Mouse (Mus musculus): ENCODE measurements at regions not wholly inside any gene's neighbourhood (a gene's known extent, or its start where the extent isn't known, plus 50 kb on each side); places are given as distances from the start of the nearest gene placed in this dataset.

- Histone ChIP-seq H3K27me3 (ENCODE audit: insufficient read depth, low read length) (no peaks in the 10 kb centered on the region), H3K4me2 (ENCODE audit: low read length) (peak overlapping the region; percentile 27)
- peak; percentile 67 for DNase-seq (ENCODE audit: low spot score)
Observed at GRCm38 (mm10) chr6:101083676-101084075, 250.3 kb downstream of the Ppp4r2 start.

GRCm38 (mm10) chr6:101092179-101092578 is 258.8 kb downstream of the Ppp4r2 start:
- Histone ChIP-seq H3K9me3 (replicated peaks; ENCODE audit: low read length) (no peaks in the 10 kb centered on the region), H3K27me3 (ENCODE audit: insufficient read depth, low read length) (no peaks in the 10 kb centered on the region), H3K36me3 (ENCODE audit: insufficient read depth, low read length) (no peaks in the 10 kb centered on the region), H3K4me3 (replicated peaks; ENCODE audit: low read depth, low read length) (no peak overlapping the region), H3K27ac (no peak overlapping the region), H3K4me1 (replicated peaks; ENCODE audit: insufficient read depth, low read length) (no peaks in the 10 kb centered on the region), H3K4me2 (ENCODE audit: low read length) (no peak overlapping the region), H3K9ac (ENCODE audit: low read depth, low read length) (no peak overlapping the region)
- no peak for TF ChIP-seq CTCF (IDR thresholded peaks at IDR 0.05; ENCODE audit: low read depth)
- ATAC-seq (replicated peaks; ENCODE audit: low FRiP score, low read depth), result no peak
- WGBS, result 10% methylated on average over 10 of the region's 10 CpGs
- peak; percentile 62 for DNase-seq (ENCODE audit: low spot score)

More at GRCm38 (mm10) chr6:101083676-101084075, 250.3 kb downstream of the Ppp4r2 start:
- H3K4me1 ChIP-seq (replicated peaks; ENCODE audit: insufficient read depth, low read length), result no peaks in the 10 kb centered on the region
- no peak overlapping the region for H3K9ac ChIP-seq (ENCODE audit: low read depth, low read length)
- no peak overlapping the region for H3K4me3 ChIP-seq (replicated peaks; ENCODE audit: low read depth, low read length)
- H3K36me3 ChIP-seq (ENCODE audit: insufficient read depth, low read length), result no peaks in the 10 kb centered on the region
- no peaks in the 10 kb centered on the region for H3K9me3 ChIP-seq (replicated peaks; ENCODE audit: low read length)
- no peak overlapping the region for H3K27ac ChIP-seq
- ATAC-seq (replicated peaks; ENCODE audit: low FRiP score, low read depth), result no peak
- 34% methylated on average over 7 of the region's 7 CpGs for WGBS
- TF ChIP-seq CTCF (IDR thresholded peaks at IDR 0.05; ENCODE audit: low read depth), result no peak
